Comparison of ENCODE assay signal across 12 mouse cellular contexts in genomic region chr4:40700216-40700615, GRCm38 (mm10). TPM values are rescaled to one million over a fixed set of nuclear protein-coding genes. Genes with fewer than 3 reads are reported as not detected.
DNase-seq lines count a peak whose midpoint lies in the region; ATAC-seq and TF ChIP-seq lines count a peak whose summit lies in the region.
"Had no signal": no experiment of that assay in that cellular context is flagged by ENCODE, and none has a peak within 500 bp of the region (broad histone marks: within the 10 kb centered on the region; RNA-seq: fewer than 3 reads in every experiment).

No protein-coding gene starts in this region.

- no peak overlapping the region for H3K27ac ChIP-seq in embryonic facial prominence, embryonic 13.5 days
- no peak overlapping the region for H3K27ac ChIP-seq in embryonic facial prominence, embryonic 10.5 days (replicated peaks)
- H3K27ac ChIP-seq in kidney, adult 2 months (ENCODE audit: insufficient read depth, low read depth, low read length): peak overlapping the region; percentile 73
- H3K27ac ChIP-seq in liver, embryonic 12.5 days: peak overlapping the region; percentile 70
- H3K27ac ChIP-seq in stomach, embryonic 15.5 days: 0 out of 2 replicates have a peak overlapping the region, but pooled peaks have one; percentile 19
- H3K27ac ChIP-seq: hindbrain, embryonic 12.5 days; neural tube, embryonic 15.5 days had no signal

- no peak overlapping the region for H3K4me3 ChIP-seq in embryonic facial prominence, embryonic 13.5 days
- H3K4me3 ChIP-seq in embryonic facial prominence, embryonic 10.5 days: no peak overlapping the region
- H3K4me3 ChIP-seq in kidney, adult 2 months (ENCODE audit: insufficient read depth, low read depth, low read length): no peak overlapping the region
- no peak overlapping the region for H3K4me3 ChIP-seq in liver, embryonic 12.5 days
- no peak overlapping the region for H3K4me3 ChIP-seq in stomach, embryonic 15.5 days (replicated peaks)
- H3K4me3 ChIP-seq: erythroblast, embryonic 14.5 days; hindbrain, embryonic 12.5 days; neural tube, embryonic 15.5 days had no signal

- TF ChIP-seq CTCF in kidney, adult 2 months (conservative IDR thresholded peaks at IDR 0.05; ENCODE audit: insufficient read depth, insufficient read length, low read depth, low read length): no peak

- intact Hi-C loops in gastrocnemius, postnatal 36 days (cut with DNase I): no loop called here

- H3K4me2 ChIP-seq in embryonic facial prominence, embryonic 13.5 days: no peak overlapping the region
- H3K4me2 ChIP-seq in liver, embryonic 12.5 days: no peak overlapping the region
- H3K4me2 ChIP-seq in stomach, embryonic 15.5 days: no peak overlapping the region
- H3K4me2 ChIP-seq: hindbrain, embryonic 12.5 days; neural tube, embryonic 15.5 days had no signal

- no peak for TF ChIP-seq POLR2A in kidney, adult 2 months (IDR thresholded peaks at IDR 0.05; ENCODE audit: low read depth, low read length)

- no peak for ATAC-seq in embryonic facial prominence, embryonic 13.5 days (ENCODE audit: insufficient number of reproducible peaks, insufficient read depth, low FRiP score, low TSS enrichment, low read depth)
- ATAC-seq in liver, embryonic 12.5 days: no peak
- ATAC-seq in stomach, embryonic 15.5 days (ENCODE audit: insufficient read depth, low FRiP score, low read depth): no peak
- ATAC-seq in megakaryocyte progenitor cell, adult 5-6 weeks (replicated peaks; ENCODE audit: poor library complexity): no peak
- ATAC-seq: CD4-positive, CD25-positive, alpha-beta regulatory T cell, adult 4 months had no signal

- H3K9me3 ChIP-seq in embryonic facial prominence, embryonic 13.5 days: no peaks in the 10 kb centered on the region
- no peaks in the 10 kb centered on the region for H3K9me3 ChIP-seq in embryonic facial prominence, embryonic 10.5 days
- no peaks in the 10 kb centered on the region for H3K9me3 ChIP-seq in liver, embryonic 12.5 days (replicated peaks)
- H3K9me3 ChIP-seq in stomach, embryonic 15.5 days: no peaks in the 10 kb centered on the region
- H3K9me3 ChIP-seq: hindbrain, embryonic 12.5 days; neural tube, embryonic 15.5 days had no signal

- 0 out of 2 replicates have a peak overlapping the region, but pooled peaks have one; percentile 6 for H3K9ac ChIP-seq in embryonic facial prominence, embryonic 13.5 days
- no peak overlapping the region for H3K9ac ChIP-seq in liver, embryonic 12.5 days
- no peak overlapping the region for H3K9ac ChIP-seq in stomach, embryonic 15.5 days
- H3K9ac ChIP-seq: hindbrain, embryonic 12.5 days; neural tube, embryonic 15.5 days had no signal

- WGBS in embryonic facial prominence, embryonic 13.5 days: 85% methylated on average over 8 of the region's 8 CpGs
- 82% methylated on average over 8 of the region's 8 CpGs for WGBS in embryonic facial prominence, embryonic 10.5 days
- WGBS in kidney, adult 2 months: 38% methylated on average over 8 of the region's 8 CpGs
- 56% methylated on average over 8 of the region's 8 CpGs for WGBS in liver, embryonic 12.5 days (ENCODE audit: insufficient replicate concordance)
- 74% methylated on average over 8 of the region's 8 CpGs for WGBS in stomach, embryonic 15.5 days

- H3K27me3 ChIP-seq in embryonic facial prominence, embryonic 13.5 days: no peaks in the 10 kb centered on the region
- no peaks in the 10 kb centered on the region for H3K27me3 ChIP-seq in embryonic facial prominence, embryonic 10.5 days (replicated peaks; ENCODE audit: low read depth, poor library complexity, severe bottlenecking)
- H3K27me3 ChIP-seq in kidney, adult 2 months (replicated peaks; ENCODE audit: control insufficient read depth, insufficient read depth, low read length): no peaks in the 10 kb centered on the region
- H3K27me3 ChIP-seq in liver, embryonic 12.5 days (replicated peaks): no peaks in the 10 kb centered on the region
- no peaks in the 10 kb centered on the region for H3K27me3 ChIP-seq in stomach, embryonic 15.5 days (replicated peaks)
- H3K27me3 ChIP-seq: hindbrain, embryonic 12.5 days; neural tube, embryonic 15.5 days had no signal

- peaks cover 18% of the 10 kb centered on the region for H3K36me3 ChIP-seq in embryonic facial prominence, embryonic 13.5 days
- peaks cover 20% of the 10 kb centered on the region for H3K36me3 ChIP-seq in embryonic facial prominence, embryonic 10.5 days (replicated peaks)
- H3K36me3 ChIP-seq in kidney, adult 2 months (ENCODE audit: control insufficient read depth, insufficient read depth, low read length): no peaks in the 10 kb centered on the region
- peaks cover 11% of the 10 kb centered on the region for H3K36me3 ChIP-seq in liver, embryonic 12.5 days
- H3K36me3 ChIP-seq in stomach, embryonic 15.5 days: no peaks in the 10 kb centered on the region; the same call in 1 of the 2 replicates

- H3K4me1 ChIP-seq in embryonic facial prominence, embryonic 13.5 days: peaks cover 20% of the 10 kb centered on the region
- H3K4me1 ChIP-seq in embryonic facial prominence, embryonic 10.5 days: peaks cover 22% of the 10 kb centered on the region
- H3K4me1 ChIP-seq in kidney, adult 2 months (ENCODE audit: control insufficient read depth, insufficient read depth, low read length): peaks cover 20% of the 10 kb centered on the region
- peaks cover 42% of the 10 kb centered on the region for H3K4me1 ChIP-seq in liver, embryonic 12.5 days
- H3K4me1 ChIP-seq in stomach, embryonic 15.5 days: peaks cover 15% of the 10 kb centered on the region

- DNase-seq in embryonic facial prominence, embryonic 10.5 days (ENCODE audit: low spot score): no peak
- peak; percentile 95 for DNase-seq in kidney, adult 2 months
- no peak for DNase-seq in gastrocnemius, postnatal 36 days
- no peak for DNase-seq in spleen, postnatal 4 days (ENCODE audit: low spot score in 2 of 2)

RNA-seq across cellular contexts. Expression of gene Aptx, which starts 2.8 kb away (rescaled TPM):
- polyA plus RNA-seq in embryonic facial prominence, embryonic 13.5 days (2015; fragmentation: Nextera tagmentation; extraction: Ambion mirVana): 40.4 TPM in 2 replicates
- 35.0 and 35.1 TPM in 2 replicates for polyA plus RNA-seq in embryonic facial prominence, embryonic 10.5 days (2016; fragmentation: Nextera tagmentation; extraction: Ambion mirVana)
- polyA plus RNA-seq in kidney, adult 2 months (2012; rRNA removed): 7.2 and 8.9 TPM in 2 replicates
- 13.8 and 15.2 TPM in 2 replicates for polyA plus RNA-seq in liver, embryonic 12.5 days (2016; fragmentation: Nextera tagmentation; extraction: Ambion mirVana)
- 24.2 and 25.0 TPM in 2 replicates for polyA plus RNA-seq in stomach, embryonic 15.5 days (2015; fragmentation: Nextera tagmentation; extraction: Ambion mirVana)
- 11.3 and 21.4 TPM in 2 replicates for total RNA-seq in megakaryocyte progenitor cell, adult 5-6 weeks (2015)
- 11.2 and 16.5 TPM in 2 replicates for total RNA-seq in megakaryocyte progenitor cell, adult 5-6 weeks (2017)
- 10 to 100 TPM; 14.4 to 15.5 TPM for total RNA-seq in gastrocnemius, postnatal 36 days (2021)

RNA-seq across cellular contexts. Expression of gene Dnaja1, which starts 21.7 kb away (rescaled TPM):
- 435 and 438 TPM in 2 replicates for polyA plus RNA-seq in embryonic facial prominence, embryonic 13.5 days (2015; fragmentation: Nextera tagmentation; extraction: Ambion mirVana)
- 608 and 633 TPM in 2 replicates for polyA plus RNA-seq in embryonic facial prominence, embryonic 10.5 days (2016; fragmentation: Nextera tagmentation; extraction: Ambion mirVana)
- 11.8 and 23.1 TPM in 2 replicates for polyA plus RNA-seq in kidney, adult 2 months (2012; rRNA removed)
- polyA plus RNA-seq in liver, embryonic 12.5 days (2016; fragmentation: Nextera tagmentation; extraction: Ambion mirVana): 245 and 261 TPM in 2 replicates
- 361 and 370 TPM in 2 replicates for polyA plus RNA-seq in stomach, embryonic 15.5 days (2015; fragmentation: Nextera tagmentation; extraction: Ambion mirVana)
- 156 and 168 TPM in 2 replicates for total RNA-seq in megakaryocyte progenitor cell, adult 5-6 weeks (2015)
- total RNA-seq in megakaryocyte progenitor cell, adult 5-6 weeks (2017): 332 and 482 TPM in 2 replicates
- total RNA-seq in gastrocnemius, postnatal 36 days (2021): 10 to 100 TPM; 31.8 to 38.3 TPM

RNA-seq across cellular contexts. Expression of gene Smu1, which starts 57.5 kb away (rescaled TPM):
- polyA plus RNA-seq in embryonic facial prominence, embryonic 13.5 days (2015; fragmentation: Nextera tagmentation; extraction: Ambion mirVana): 147 TPM in 2 replicates
- polyA plus RNA-seq in embryonic facial prominence, embryonic 10.5 days (2016; fragmentation: Nextera tagmentation; extraction: Ambion mirVana): 190 and 192 TPM in 2 replicates
- 21.2 and 30.1 TPM in 2 replicates for polyA plus RNA-seq in kidney, adult 2 months (2012; rRNA removed)
- polyA plus RNA-seq in liver, embryonic 12.5 days (2016; fragmentation: Nextera tagmentation; extraction: Ambion mirVana): 107 and 112 TPM in 2 replicates
- 137 and 144 TPM in 2 replicates for polyA plus RNA-seq in stomach, embryonic 15.5 days (2015; fragmentation: Nextera tagmentation; extraction: Ambion mirVana)
- total RNA-seq in megakaryocyte progenitor cell, adult 5-6 weeks (2015): 77.6 and 83.9 TPM in 2 replicates
- total RNA-seq in megakaryocyte progenitor cell, adult 5-6 weeks (2017): 141 and 143 TPM in 2 replicates
- total RNA-seq in gastrocnemius, postnatal 36 days (2021): 10 to 100 TPM; 23.7 to 28.3 TPM

Comparison
In these comparisons a context has a peak if more than half of its experiments do, and no peak if none do; other contexts are left out.
1. H3K27ac ChIP-seq: peak in kidney, adult 2 months (single experiment), liver, embryonic 12.5 days (single experiment) and stomach, embryonic 15.5 days (single experiment); none in embryonic facial prominence, embryonic 13.5 days (single experiment) and embryonic facial prominence, embryonic 10.5 days (single experiment).
2. RNA of gene Dnaja1, which starts 21.7 kb away (polyA plus RNA-seq): 608 to 633 TPM in embryonic facial prominence, embryonic 10.5 days, 435 to 438 TPM in embryonic facial prominence, embryonic 13.5 days, 361 to 370 TPM in stomach, embryonic 15.5 days and 245 to 261 TPM in liver, embryonic 12.5 days; 11.8 to 23.1 TPM in kidney, adult 2 months; every median in the first group is over 10 times any median in the second.